In the genomic region with DNA sequence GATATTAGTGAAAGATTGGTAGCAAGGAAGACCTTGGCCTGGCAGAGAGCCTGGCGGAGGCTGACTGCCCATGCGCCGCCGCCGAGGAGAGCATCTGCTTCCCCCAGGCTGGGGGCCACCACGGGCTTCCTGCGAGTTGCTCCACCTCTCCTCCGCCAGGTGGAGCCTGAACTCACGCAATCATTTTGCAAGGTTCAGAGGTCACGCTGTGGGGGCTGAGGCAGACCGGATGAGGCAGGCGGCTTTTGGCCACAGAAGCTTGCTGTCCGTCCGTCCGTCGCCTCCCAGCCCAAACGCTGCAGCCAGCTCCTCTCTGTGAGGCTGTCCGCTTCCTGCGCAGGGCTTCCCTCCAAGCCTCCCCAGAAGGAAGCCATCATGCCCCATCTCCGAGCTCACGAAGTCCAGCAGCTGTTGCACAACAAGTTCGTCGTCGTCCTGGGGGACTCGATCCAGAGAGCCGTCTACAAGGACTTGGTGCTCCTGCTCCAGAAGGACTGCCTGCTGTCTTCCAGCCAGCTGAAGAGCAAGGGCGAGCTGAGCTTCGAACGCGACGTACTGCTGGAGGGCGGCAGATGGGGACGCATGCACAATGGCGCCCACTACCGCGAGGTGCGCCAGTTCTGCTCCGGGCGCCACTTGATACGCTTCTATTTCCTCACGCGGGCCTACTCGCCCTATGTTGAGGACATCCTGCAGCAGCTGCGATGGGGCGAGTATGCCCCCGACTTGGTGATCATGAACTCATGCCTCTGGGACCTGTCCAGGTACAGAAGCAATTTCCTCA, we compare ENCODE assay signal across 21 mouse cellular contexts.
DNase-seq lines count a peak whose midpoint lies in the region; ATAC-seq lines count a peak whose summit lies in the region.
"Had no signal": no experiment of that assay in that cellular context is flagged by ENCODE, and none has a peak within 500 bp of the region (broad histone marks: within the 10 kb centered on the region; RNA-seq: fewer than 3 reads in every experiment).

No protein-coding gene starts in this region.

- peak overlapping the region; percentile 16 for H3K4me3 ChIP-seq in megakaryocyte, embryonic 14.5 days (replicated peaks)
- H3K4me3 ChIP-seq: embryonic facial prominence, embryonic 15.5 days; forebrain, embryonic 15.5 days; heart, embryonic 15.5 days; hindbrain, embryonic 13.5 days; intestine, embryonic 15.5 days had no signal

- DNase-seq in R1 (ENCODE audit: low read depth, low spot score) = peak; percentile 77
- peak; percentile 55 for DNase-seq in yolk sac, embryonic 10.5 days (ENCODE audit: low spot score)
- DNase-seq in layer of hippocampus, postnatal 25 days (ENCODE audit: extremely low spot score in 1 of 2, low spot score in 1 of 2) = no peak
- DNase-seq in gastrocnemius, postnatal 36 days = no peak
- no peak for DNase-seq in left cerebral cortex, postnatal 36 days (ENCODE audit: low spot score in 2 of 2)
- DNase-seq: adrenal gland, postnatal 14 days; cerebellum, adult 2 months; cerebellum, postnatal 10 days; embryo, embryonic 11 days; heart, adult 18-20 months; heart, postnatal 14 days had no signal

- intact Hi-C loops in gastrocnemius, postnatal 36 days (cut with DNase I) = no loop called here
- intact Hi-C loops in left cerebral cortex, postnatal 36 days (cut with DNase I) = no loop called here

- peaks cover 19% of the 10 kb centered on the region for H3K9me3 ChIP-seq in megakaryocyte, embryonic 14.5 days
- H3K9me3 ChIP-seq: forebrain, embryonic 15.5 days; heart, embryonic 15.5 days had no signal

- H3K36me3 ChIP-seq in megakaryocyte, embryonic 14.5 days (replicated peaks; ENCODE audit: low read length) = no peaks in the 10 kb centered on the region
- H3K36me3 ChIP-seq: embryonic facial prominence, embryonic 15.5 days; forebrain, embryonic 15.5 days; heart, embryonic 15.5 days; hindbrain, embryonic 13.5 days; intestine, embryonic 15.5 days had no signal

- H3K4me1 ChIP-seq in megakaryocyte, embryonic 14.5 days = no peaks in the 10 kb centered on the region
- H3K4me1 ChIP-seq: embryonic facial prominence, embryonic 15.5 days; forebrain, embryonic 15.5 days; hindbrain, embryonic 13.5 days; intestine, embryonic 15.5 days had no signal

- ATAC-seq in megakaryocyte, adult 5-6 weeks (ENCODE audit: poor library complexity, severe bottlenecking) = no peak
- 0 out of 2 replicates have a peak, but pooled peaks have one; percentile 37 for ATAC-seq in megakaryocyte-erythroid progenitor cell, adult 5-6 weeks (replicated peaks; ENCODE audit: low FRiP score, low TSS enrichment, poor library complexity, severe bottlenecking)
- ATAC-seq: activated CD4-positive, CD25-positive, alpha-beta regulatory T cell, adult 4 months; forebrain, embryonic 15.5 days; intestine, embryonic 15.5 days had no signal

- H3K27me3 ChIP-seq in megakaryocyte, embryonic 14.5 days (replicated peaks) = no peaks in the 10 kb centered on the region
- H3K27me3 ChIP-seq: CH12.LX; embryonic facial prominence, embryonic 15.5 days; forebrain, embryonic 15.5 days; heart, embryonic 15.5 days; hindbrain, embryonic 13.5 days; intestine, embryonic 15.5 days had no signal

Comparison
In these comparisons a context has a peak if more than half of its experiments do, and no peak if none do; other contexts are left out.
1. DNase-seq: peak in R1 (single experiment) and yolk sac, embryonic 10.5 days (single experiment); none in layer of hippocampus, postnatal 25 days (0 of 2), gastrocnemius, postnatal 36 days (0 of 2) and left cerebral cortex, postnatal 36 days (0 of 2).